Mouse (Mus musculus) myocyte (in vitro differentiated cells): Measurements from ENCODE around the gene Utf1. TPM values are rescaled to one million over a fixed set of nuclear protein-coding genes. Genes with fewer than 3 reads are reported as not detected.

Source experiments
- H3K27me3 ChIP-seq: one replicate; pipeline ENCODE4 v1.6.1; 2011; ENCODE audit not compliant: control insufficient read depth, insufficient read depth, insufficient read length
- H3K36me3 ChIP-seq: one replicate; pipeline ENCODE4 v1.6.1; 2011; ENCODE audit not compliant: control insufficient read depth, insufficient read depth
- H3K4me2 ChIP-seq: one replicate; pipeline ENCODE4 v1.6.1; 2011; ENCODE audit warnings: low read depth, control low read depth
- H3K4me3 ChIP-seq: one replicate; pipeline ENCODE4 v1.5.1; 2011; ENCODE audit warnings: mild to moderate bottlenecking, control low read depth, moderate library complexity
- H3K79me2 ChIP-seq: one replicate; pipeline ENCODE4 v1.6.1; 2011; ENCODE audit not compliant: control insufficient read depth, insufficient read depth
- H3ac ChIP-seq: one replicate; pipeline ENCODE4 v1.6.1; 2011; ENCODE audit not compliant: control insufficient read depth, insufficient read length
- CEBPB ChIP-seq: IDR thresholded peaks from 2 replicates; pipeline ENCODE4 v1.6.1; 2011; ENCODE audit warnings: mild to moderate bottlenecking, moderate library complexity; ENCODE audit not compliant: poor library complexity, insufficient read depth, severe bottlenecking
- E2F4 ChIP-seq: IDR thresholded peaks from one replicate; pipeline ENCODE4 v1.6.1; 2011; ENCODE audit warnings: mild to moderate bottlenecking, control low read depth, moderate library complexity; ENCODE audit not compliant: insufficient read depth
- MAX ChIP-seq: IDR thresholded peaks from one replicate; pipeline ENCODE4 v1.6.1; 2011; ENCODE audit warnings: low read depth, mild to moderate bottlenecking, control low read depth
- MYOD1 ChIP-seq, 3 experiments: IDR thresholded peaks; one replicate each; pipeline ENCODE4 v1.6.1; 2011; ENCODE audit warnings: control low read depth in 2 of 3, low read depth in 2 of 3, mild to moderate bottlenecking in 2 of 3, moderate library complexity in 1 of 3; ENCODE audit not compliant: insufficient read length in 2 of 3, control insufficient read depth in 1 of 3
- MYOG ChIP-seq, 3 experiments: IDR thresholded peaks; one replicate each; pipeline ENCODE4 v1.6.1; 2011; ENCODE audit warnings: control low read depth in 2 of 3, low read depth in 2 of 3, mild to moderate bottlenecking in 2 of 3; ENCODE audit not compliant: insufficient read length in 2 of 3, control insufficient read depth in 1 of 3, insufficient read depth in 1 of 3
- POLR2A ChIP-seq: IDR thresholded peaks from one replicate; pipeline ENCODE4 v1.6.1; 2011; ENCODE audit warnings: low read depth, mild to moderate bottlenecking, control low read depth, moderate library complexity; ENCODE audit not compliant: insufficient read length
- POLR2AphosphoS2 ChIP-seq: IDR thresholded peaks from one replicate; pipeline ENCODE4 v1.6.1; 2011; ENCODE audit warnings: low read depth, control low read depth; ENCODE audit not compliant: insufficient read length
- REST ChIP-seq: IDR thresholded peaks from one replicate; pipeline ENCODE4 v1.6.1; 2011; ENCODE audit warnings: mild to moderate bottlenecking, control low read depth, moderate library complexity; ENCODE audit not compliant: insufficient read depth, insufficient read length
- SRF ChIP-seq: IDR thresholded peaks from one replicate; pipeline ENCODE4 v1.6.1; 2011; ENCODE audit warnings: low read depth; ENCODE audit not compliant: control insufficient read depth, insufficient read length
- TCF12 ChIP-seq: IDR thresholded peaks from one replicate; pipeline ENCODE4 v1.6.1; 2011; ENCODE audit warnings: mild to moderate bottlenecking, control low read depth; ENCODE audit not compliant: poor library complexity, insufficient read depth, severe bottlenecking
- TCF3 ChIP-seq: IDR thresholded peaks from one replicate; pipeline ENCODE4 v1.6.1; 2011; ENCODE audit warnings: low read depth, control low read depth; ENCODE audit not compliant: insufficient read length
- USF1 ChIP-seq: IDR thresholded peaks from one replicate; pipeline ENCODE4 v1.6.1; 2011; ENCODE audit warnings: low read depth, mild to moderate bottlenecking, control low read depth, moderate library complexity
- polyA plus RNA-seq: library from polyadenylated mRNA; unstranded; fragments of >200 nt; fragmentation: generic; extraction: Trizol; gene quantifications from one replicate; pipeline ENCODE4 v1.2.1, GENCODE M21; 2012; ENCODE audit warnings: missing spikeins

Gene Utf1
- polyA plus RNA-seq, 1 experiment: not detected

DNA sequence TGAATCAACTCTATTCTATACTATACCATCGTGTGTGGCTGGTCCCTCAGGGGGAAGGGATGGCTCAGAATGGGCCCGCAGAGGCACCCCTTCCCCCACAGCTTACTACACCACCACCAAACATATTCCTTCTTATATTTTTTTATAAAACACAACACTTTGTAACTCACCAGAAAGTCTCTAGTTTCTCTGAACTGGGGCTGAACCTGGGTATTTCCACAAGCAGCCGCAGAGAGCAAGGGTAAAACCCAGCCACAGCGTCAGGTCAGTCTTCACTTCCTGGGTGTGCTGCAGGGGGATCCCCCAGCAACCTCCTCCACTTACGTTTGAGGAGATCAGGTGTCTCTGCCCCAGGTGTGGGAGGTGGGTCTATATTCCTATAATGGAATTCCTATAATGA lies 24.8 kb downstream of the Utf1 start:
- Histone ChIP-seq H3K4me3 (no peak overlapping the region), H3K4me2 (no peak overlapping the region), H3ac (no peak overlapping the region), H3K36me3 (no peaks in the 10 kb centered on the region), H3K79me2 (no peaks in the 10 kb centered on the region), H3K27me3 (no peaks in the 10 kb centered on the region)
- no peak for TF ChIP-seq REST
- TF ChIP-seq MYOD1 (IDR thresholded peaks at IDR 0.05; ENCODE audit: control insufficient read depth in 1 of 3, insufficient read length in 2 of 3, low read depth in 2 of 3): no peak
- TF ChIP-seq POLR2AphosphoS2: no peak
- no peak for TF ChIP-seq POLR2A
- TF ChIP-seq SRF: no peak
- no peak for TF ChIP-seq MAX
- TF ChIP-seq CEBPB: no peak
- TF ChIP-seq MYOG (IDR thresholded peaks at IDR 0.05; ENCODE audit: control insufficient read depth in 1 of 3, insufficient read depth in 1 of 3, insufficient read length in 2 of 3, low read depth in 2 of 3): no peak
- no peak for TF ChIP-seq USF1
- no peak for TF ChIP-seq TCF12
- TF ChIP-seq TCF3: no peak
- TF ChIP-seq E2F4: no peak

DNA sequence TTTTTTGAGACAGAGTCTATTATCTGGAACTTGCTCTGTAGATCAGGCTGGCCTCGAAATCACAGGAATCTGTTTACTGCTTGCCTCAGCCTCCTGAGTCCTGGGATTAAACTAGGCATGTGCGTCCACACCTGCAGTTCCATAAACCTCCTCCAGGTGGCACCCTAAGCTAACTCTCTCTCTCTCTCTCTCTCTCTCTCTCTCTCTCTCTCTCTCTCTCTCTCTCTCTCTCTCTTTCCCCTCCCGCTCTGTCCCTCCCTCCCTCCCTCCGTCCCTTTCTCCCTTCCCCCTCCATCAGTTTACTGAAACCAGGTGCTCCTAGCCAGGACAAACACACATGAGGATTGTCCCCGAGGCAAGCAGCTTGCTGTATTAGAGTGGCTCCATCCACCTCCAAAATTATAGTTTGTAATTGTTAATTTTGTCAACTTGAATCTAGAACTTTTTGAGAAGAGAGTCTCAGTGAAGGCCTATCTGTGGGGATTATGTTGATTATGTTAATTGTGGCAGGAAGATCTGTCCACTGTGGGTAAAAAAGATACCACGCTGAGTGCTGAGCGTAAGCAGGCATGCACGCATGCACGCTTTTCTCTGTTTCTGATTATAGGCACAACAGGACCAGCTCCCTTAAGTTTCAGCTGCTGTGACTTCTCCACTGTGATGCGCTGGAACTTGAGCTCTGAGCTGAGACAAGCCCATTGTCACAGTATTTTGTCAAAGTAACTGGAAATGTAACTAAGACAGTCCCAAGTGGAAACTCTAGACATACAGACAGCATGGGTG lies 25.9 kb downstream of the Utf1 start:
- Histone ChIP-seq H3K79me2 (no peaks in the 10 kb centered on the region), H3ac (no peak overlapping the region), H3K36me3 (no peaks in the 10 kb centered on the region), H3K27me3 (no peaks in the 10 kb centered on the region), H3K4me2 (peak overlapping the region; percentile 63), H3K4me3 (no peak overlapping the region)
- TF ChIP-seq E2F4 (no peak), REST (no peak), MAX (no peak), POLR2AphosphoS2 (no peak), TCF12 (no peak), POLR2A (no peak), TCF3 (no peak), MYOD1 (IDR thresholded peaks at IDR 0.05; ENCODE audit: control insufficient read depth in 1 of 3, insufficient read length in 2 of 3, low read depth in 2 of 3) (no peak), USF1 (no peak)

DNA sequence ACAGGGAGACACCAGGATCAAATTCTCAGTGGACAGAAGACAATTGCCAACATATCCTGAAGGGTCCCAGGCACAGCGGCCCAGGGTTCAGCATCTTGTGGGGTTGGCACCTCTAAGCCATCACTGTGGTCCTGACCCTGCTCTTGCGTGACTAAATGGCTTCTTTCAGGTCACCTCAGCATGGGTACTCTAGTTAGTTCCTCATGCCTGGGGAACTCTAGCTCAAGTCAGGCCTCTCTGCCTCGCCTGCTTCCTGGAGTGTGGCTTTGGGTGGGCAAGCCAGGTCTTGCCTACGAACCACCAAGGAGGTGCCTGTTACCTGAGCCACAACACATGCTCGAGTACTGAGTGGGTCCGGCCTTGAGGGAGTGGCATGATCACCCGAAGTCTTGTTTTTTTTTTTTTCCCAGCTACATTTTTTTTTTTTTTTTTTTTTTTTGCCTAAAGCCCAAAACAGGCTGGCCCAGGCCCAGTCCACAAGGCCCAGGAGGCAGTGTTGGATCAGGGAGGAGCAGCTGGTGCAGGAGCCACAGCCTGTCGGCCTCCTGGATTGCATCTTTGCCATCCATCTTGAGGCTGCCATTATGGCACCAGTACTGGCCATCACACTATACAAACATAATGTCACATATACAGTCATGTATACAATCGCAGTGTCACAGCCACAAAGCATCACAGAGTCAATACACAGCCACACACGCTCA lies 26.8 kb downstream of the Utf1 start:
- no peaks in the 10 kb centered on the region for H3K27me3 ChIP-seq
- no peak overlapping the region for H3K4me3 ChIP-seq
- TF ChIP-seq SRF: no peak
- no peak for TF ChIP-seq MAX
- TF ChIP-seq MYOD1 (IDR thresholded peaks at IDR 0.05; ENCODE audit: control insufficient read depth in 1 of 3, insufficient read length in 2 of 3, low read depth in 2 of 3): peak in 1 of 3 experiments; percentile 69
- TF ChIP-seq MYOG (IDR thresholded peaks at IDR 0.05; ENCODE audit: control insufficient read depth in 1 of 3, insufficient read depth in 1 of 3, insufficient read length in 2 of 3, low read depth in 2 of 3): peak in 1 of 3 experiments; percentile 61
- no peak for TF ChIP-seq TCF3
- no peak for TF ChIP-seq E2F4

DNA sequence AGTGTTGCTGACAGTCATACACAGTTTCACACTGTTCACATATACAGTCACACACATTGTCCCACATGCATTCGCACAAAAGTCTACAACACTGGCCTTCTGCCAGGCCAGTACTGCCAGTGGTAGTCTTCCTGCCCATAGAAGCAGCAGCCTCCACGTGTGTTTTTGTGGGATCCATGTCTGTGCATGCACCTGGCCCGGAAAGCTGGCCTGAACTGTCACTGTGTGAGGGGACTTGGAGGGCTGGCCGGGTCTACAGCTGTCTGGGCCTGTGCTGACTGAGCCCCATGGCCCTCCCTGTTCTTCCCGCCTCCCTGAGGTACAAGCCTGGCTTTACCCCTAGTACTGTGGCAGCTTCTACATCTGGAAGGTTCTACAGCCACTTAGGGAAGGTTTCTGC lies 27.4 kb downstream of the Utf1 start:
- no peaks in the 10 kb centered on the region for H3K27me3 ChIP-seq
- no peaks in the 10 kb centered on the region for H3K79me2 ChIP-seq
- no peak overlapping the region for H3K4me3 ChIP-seq
- H3ac ChIP-seq: no peak overlapping the region
- peak overlapping the region; percentile 63 for H3K4me2 ChIP-seq
- H3K36me3 ChIP-seq: no peaks in the 10 kb centered on the region
- TF ChIP-seq MYOG (IDR thresholded peaks at IDR 0.05; ENCODE audit: control insufficient read depth in 1 of 3, insufficient read depth in 1 of 3, insufficient read length in 2 of 3, low read depth in 2 of 3) (peak in 1 of 3 experiments; percentile 70), TCF3 (no peak), MYOD1 (IDR thresholded peaks at IDR 0.05; ENCODE audit: control insufficient read depth in 1 of 3, insufficient read length in 2 of 3, low read depth in 2 of 3) (peak in 1 of 3 experiments; percentile 70), MAX (no peak)

More for the DNA sequence above, 26.8 kb downstream of the Utf1 start:
- Histone ChIP-seq H3ac (no peak overlapping the region), H3K4me2 (peak overlapping the region; percentile 63), H3K79me2 (no peaks in the 10 kb centered on the region), H3K36me3 (no peaks in the 10 kb centered on the region)

GRCm38 (mm10) chr7:139971436-139971835 lies 27.8 kb downstream of the Utf1 start:
- Histone ChIP-seq H3K27me3 (no peaks in the 10 kb centered on the region), H3K79me2 (no peaks in the 10 kb centered on the region), H3K36me3 (no peaks in the 10 kb centered on the region), H3ac (no peak overlapping the region), H3K4me2 (peak overlapping the region; percentile 63), H3K4me3 (no peak overlapping the region)
- TF ChIP-seq REST (no peak), MYOG (IDR thresholded peaks at IDR 0.05; ENCODE audit: control insufficient read depth in 1 of 3, insufficient read depth in 1 of 3, insufficient read length in 2 of 3, low read depth in 2 of 3) (peak in 1 of 3 experiments; percentile 48)
